Mouse (Mus musculus) T-cell, adult 2 months (primary cell): Measurements from ENCODE around the gene Uqcc2.
A peak's percentile ranks its signal among the peaks of the same experiment; 100 is the strongest.

Source experiments
- DNase-seq: peaks from one replicate; pipeline ENCODE4 v3.0.0; 2022; ENCODE audit warnings: low spot score

Gene Uqcc2

DNA sequence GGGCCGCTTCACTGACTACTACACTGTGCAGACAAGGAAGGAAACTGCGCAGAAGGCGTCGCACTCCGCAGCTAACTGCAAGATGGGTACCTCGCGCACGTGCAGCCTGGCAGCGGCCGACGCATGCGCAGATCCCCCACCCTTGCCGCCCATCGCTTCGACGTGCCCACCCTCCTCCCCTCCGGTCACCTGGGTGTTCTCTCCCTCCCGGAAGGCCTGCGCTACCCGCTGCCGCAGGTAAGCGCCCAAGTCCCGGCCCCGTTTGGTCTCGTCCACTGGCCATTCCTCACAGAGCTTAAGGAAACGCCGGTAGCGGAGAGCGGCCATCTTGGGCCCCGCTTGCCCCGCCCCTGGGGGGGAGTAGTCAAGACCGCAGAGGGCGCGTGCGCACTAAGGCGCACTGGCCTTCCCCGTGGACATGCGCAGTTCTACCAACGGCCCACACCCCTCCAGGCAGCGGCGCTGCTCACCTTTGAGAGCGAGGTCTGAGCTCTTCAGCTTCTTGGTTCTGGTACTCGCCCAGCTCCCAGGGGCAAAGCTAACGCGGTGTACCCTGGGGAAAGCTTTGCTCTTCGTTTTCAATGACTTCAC is at the start of gene Uqcc2:
Uqcc2 (minus strand) TSS at position 366 of the 591 bp plus-strand sequence.
- DNase-seq: peak; percentile 97

GRCm38 (mm10) chr17:27182401-27182800 is 48.7 kb upstream of the Uqcc2 start:
- no peak for DNase-seq

- no peak for DNase-seq
Observed at GRCm38 (mm10) chr17:27181666-27182065, 48.0 kb upstream of the Uqcc2 start.

DNA sequence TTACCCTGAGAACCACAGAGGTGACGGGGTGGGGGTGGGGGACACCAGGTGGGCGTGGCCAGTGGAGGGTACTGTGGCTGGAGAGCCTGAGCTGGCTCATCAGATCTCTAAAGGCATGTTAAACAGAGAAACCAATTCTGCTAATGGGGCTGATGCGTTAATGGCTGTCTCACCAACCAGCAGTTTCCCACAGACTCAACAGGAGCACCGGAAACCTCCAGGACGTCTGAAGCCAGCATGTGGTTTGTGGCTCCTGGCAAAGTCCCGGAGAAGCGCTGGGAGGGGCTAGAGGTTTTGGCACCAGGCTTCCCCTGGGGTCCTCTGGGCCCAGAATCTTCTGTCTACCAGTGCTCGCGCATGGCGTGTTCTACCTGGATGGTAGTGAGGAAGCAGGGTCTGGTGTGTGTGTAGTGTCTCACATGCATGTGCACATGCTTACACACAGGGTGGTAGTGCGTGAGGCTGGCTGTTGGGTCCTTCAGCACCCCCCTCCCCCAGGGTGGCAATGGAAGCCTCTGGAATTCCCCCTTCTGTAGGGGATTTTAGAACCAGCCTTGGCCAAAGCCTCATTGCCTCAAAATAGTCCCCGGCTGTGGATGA is 46.1 kb upstream of the Uqcc2 start:
- DNase-seq: no peak

GRCm38 (mm10) chr17:27178427-27179177 is 44.9 kb upstream of the Uqcc2 start:
- no peak for DNase-seq

DNA sequence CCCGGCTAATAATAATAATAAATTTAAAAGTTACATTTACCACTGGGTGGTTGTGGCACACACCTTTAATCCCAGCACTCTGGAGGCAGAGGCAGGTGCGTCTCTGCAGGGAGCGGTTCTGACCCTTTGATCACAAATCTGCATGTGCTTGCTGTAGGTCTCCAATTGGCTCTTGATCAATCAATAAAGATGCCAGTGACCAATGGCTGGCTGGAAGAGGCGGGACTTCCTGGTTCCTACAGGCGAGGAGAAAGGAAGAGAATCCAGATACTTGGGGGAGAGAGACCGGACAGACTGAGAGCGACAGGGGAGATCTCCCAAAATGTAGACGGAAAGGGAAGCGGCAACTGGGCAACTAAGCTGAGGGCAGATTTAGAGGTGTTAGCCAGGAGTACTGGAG is 44.3 kb upstream of the Uqcc2 start:
- DNase-seq: no peak

GRCm38 (mm10) chr17:27176754-27177153 is 43.0 kb upstream of the Uqcc2 start:
- DNase-seq: no peak

- no peak for DNase-seq
Observed at GRCm38 (mm10) chr17:27176287-27176686, 42.6 kb upstream of the Uqcc2 start.

- DNase-seq: no peak
Observed at GRCm38 (mm10) chr17:27175196-27175874, 41.6 kb upstream of the Uqcc2 start.

GRCm38 (mm10) chr17:27173715-27174114 is 40.0 kb upstream of the Uqcc2 start:
- no peak for DNase-seq

- no peak for DNase-seq
Observed at GRCm38 (mm10) chr17:27172459-27172858, 38.7 kb upstream of the Uqcc2 start.

DNA sequence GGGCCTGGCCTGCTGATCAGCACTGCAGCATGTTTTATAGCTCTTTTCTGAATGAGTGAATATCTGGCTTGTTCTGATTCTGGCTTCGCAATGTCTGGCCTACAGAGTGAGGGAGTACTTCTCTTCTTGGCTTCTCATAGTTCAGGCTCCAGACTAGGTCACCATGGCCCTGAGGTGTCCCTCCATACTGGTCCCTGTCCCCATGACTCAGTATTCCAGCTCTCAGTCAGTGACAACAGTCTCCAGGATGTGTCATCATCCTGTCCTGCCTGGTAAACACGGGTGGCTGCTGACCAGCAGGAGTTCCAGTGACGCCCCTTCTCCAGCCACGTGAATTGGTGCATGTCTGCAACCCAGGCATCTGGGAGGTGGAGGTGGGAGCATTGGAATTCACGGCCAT is 37.4 kb upstream of the Uqcc2 start:
- DNase-seq: no peak

DNA sequence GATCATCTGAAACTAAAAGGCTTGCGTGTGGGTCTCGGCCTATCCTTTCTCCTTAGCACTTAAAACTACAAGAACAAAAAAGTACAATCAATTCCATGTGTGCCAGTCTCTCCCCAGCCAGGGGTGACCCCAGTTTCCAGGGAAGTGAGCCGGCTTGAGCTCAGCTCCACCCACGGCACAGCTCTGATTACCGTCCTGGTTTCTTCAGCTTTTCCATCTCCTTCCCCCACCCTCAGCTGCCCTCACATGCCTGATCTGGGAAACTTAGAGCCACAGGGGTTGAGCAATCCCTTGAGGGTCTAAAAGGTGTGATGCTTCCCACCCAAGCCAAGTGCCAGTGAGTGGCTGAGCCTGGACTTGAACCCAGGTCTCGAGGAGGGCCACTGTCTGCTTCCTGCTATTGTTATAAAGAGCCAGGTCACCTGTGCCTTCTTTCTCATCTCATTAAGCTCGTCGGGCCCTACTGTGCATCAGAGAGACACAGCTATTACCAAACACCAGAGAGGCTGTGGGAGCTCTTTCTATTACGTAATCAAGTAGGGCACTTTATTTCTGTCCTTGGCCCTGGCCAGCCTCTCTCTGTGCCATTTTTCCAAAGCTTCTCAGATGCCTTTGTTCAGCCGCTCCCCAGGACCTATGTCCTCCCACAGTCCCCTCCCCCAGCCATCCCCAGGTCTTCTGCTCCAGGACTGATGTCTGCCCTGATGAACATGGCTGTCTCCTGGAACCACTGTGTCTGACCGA is 36.4 kb upstream of the Uqcc2 start:
- no peak for DNase-seq

- DNase-seq: no peak
Observed at GRCm38 (mm10) chr17:27168569-27168968, 34.9 kb upstream of the Uqcc2 start.

GRCm38 (mm10) chr17:27167545-27167944 is 33.8 kb upstream of the Uqcc2 start, which contains the start of gene Ip6k3:
Ip6k3 (minus strand) TSS chr17:27167795.
- no peak for DNase-seq

- no peak for DNase-seq
Observed at GRCm38 (mm10) chr17:27166901-27167300, 33.2 kb upstream of the Uqcc2 start.

- no peak for DNase-seq
Observed at GRCm38 (mm10) chr17:27165054-27165773, 31.5 kb upstream of the Uqcc2 start.

- no peak for DNase-seq
Observed at GRCm38 (mm10) chr17:27160905-27161304, 27.2 kb upstream of the Uqcc2 start.

DNA sequence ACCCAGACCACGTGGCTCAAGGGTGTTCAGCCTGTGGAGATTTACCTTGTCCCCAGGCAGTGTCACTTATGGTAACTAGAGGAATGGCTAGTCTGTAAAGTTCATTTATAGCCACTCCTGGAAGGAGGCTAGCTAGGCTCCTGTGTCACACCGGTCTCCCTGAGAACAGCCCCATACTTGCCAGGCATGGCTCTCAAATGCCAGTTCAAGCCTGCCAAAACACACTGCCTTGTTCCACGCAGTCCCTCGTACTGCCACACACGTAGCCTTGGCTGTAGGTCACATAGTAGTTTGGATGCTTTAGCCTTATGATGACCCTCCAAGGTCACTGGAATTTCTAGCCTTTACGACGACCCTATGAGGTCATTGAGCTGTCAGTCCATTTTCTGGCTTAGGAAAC is 25.5 kb upstream of the Uqcc2 start:
- no peak for DNase-seq

DNA sequence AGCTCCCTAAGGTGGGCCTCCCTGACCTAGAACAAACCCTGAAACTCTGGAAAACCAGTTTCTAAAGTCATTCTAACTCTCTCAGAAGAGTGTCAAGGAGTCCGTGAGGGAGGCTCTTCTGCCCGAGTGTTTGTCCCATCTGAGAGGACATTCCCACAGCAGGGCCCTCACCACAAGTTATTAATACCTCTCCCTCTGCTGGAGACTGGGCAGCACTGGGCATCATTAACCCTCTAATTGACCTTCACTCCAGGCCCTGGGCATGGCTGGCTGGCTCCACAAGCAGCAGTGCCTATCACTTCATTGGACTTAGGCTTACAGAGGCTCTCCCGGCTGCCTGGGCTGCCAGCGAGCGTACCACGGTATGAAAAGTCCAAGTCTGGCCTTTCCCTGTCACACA is 24.7 kb upstream of the Uqcc2 start:
- DNase-seq: no peak

GRCm38 (mm10) chr17:27155752-27156151 is 22.0 kb upstream of the Uqcc2 start:
- no peak for DNase-seq
